Mouse (Mus musculus): Measurements from ENCODE around the gene Gm5930. TPM values are rescaled to one million over a fixed set of nuclear protein-coding genes. Genes with fewer than 3 reads are reported as not detected.

The Gm5930 gene
- not detected for polyA plus RNA-seq (2017; shearing (Covaris generic))

GRCm38 (mm10) chr14:44338484-44338883 lies at the start of gene Gm5930:
TSS of gene Gm5930 (minus strand) at chr14:44338584.

GRCm38 (mm10) chr14:44365057-44365456 lies 26.7 kb upstream of the Gm5930 start, which contains the start of gene Gm8229:
TSS of gene Gm8229 (plus strand) at chr14:44365357.

GRCm38 (mm10) chr14:44285280-44285679 lies 53.1 kb downstream of the Gm5930 start, which contains the start of gene Gm8220:
TSS of gene Gm8220 (plus strand) at chr14:44285580.

Other genes starting within 250 kb of the Gm5930 start
- 10 to 100 TPM in 1 of 2 experiments, 1 to 10 TPM in 1; 1.6 to 19.2 TPM for gene Ear2, start 235.9 kb downstream of the Gm5930 start, polyA plus RNA-seq (2017; shearing (Covaris generic))
- not detected for gene Gm3327, start 214.7 kb downstream of the Gm5930 start, polyA plus RNA-seq (2017; shearing (Covaris generic))
- gene Gm8212, start 140.9 kb downstream of the Gm5930 start, polyA plus RNA-seq (2017; shearing (Covaris generic)), result not detected
- gene 4930503E14Rik, start 125.3 kb downstream of the Gm5930 start, polyA plus RNA-seq (2017; shearing (Covaris generic)), result under 1 TPM in 1 of 2 experiments, not detected in 1; 0.44 TPM
- gene Gm8220, start 53.0 kb downstream of the Gm5930 start, polyA plus RNA-seq (2017; shearing (Covaris generic)), result not detected
- not detected for gene Gm8229, start 26.8 kb upstream of the Gm5930 start, polyA plus RNA-seq (2017; shearing (Covaris generic))
- gene Gm3371, start 72.1 kb upstream of the Gm5930 start, polyA plus RNA-seq (2017; shearing (Covaris generic)), result not detected
- gene Gm8232, start 95.1 kb upstream of the Gm5930 start, polyA plus RNA-seq (2017; shearing (Covaris generic)), result under 1 TPM in 1 of 2 experiments, not detected in 1; 0.29 TPM
- under 1 TPM in 1 of 2 experiments, not detected in 1; 0.15 TPM for gene BC061237, start 153.9 kb upstream of the Gm5930 start, polyA plus RNA-seq (2017; shearing (Covaris generic))
- gene Gm17093, start 179.7 kb upstream of the Gm5930 start, polyA plus RNA-seq (2017; shearing (Covaris generic)), result not detected
- gene Gm8247, start 244.6 kb upstream of the Gm5930 start, polyA plus RNA-seq (2017; shearing (Covaris generic)), result not detected